ENCODE assay signal across 10 mouse cellular contexts in the genomic region with DNA sequence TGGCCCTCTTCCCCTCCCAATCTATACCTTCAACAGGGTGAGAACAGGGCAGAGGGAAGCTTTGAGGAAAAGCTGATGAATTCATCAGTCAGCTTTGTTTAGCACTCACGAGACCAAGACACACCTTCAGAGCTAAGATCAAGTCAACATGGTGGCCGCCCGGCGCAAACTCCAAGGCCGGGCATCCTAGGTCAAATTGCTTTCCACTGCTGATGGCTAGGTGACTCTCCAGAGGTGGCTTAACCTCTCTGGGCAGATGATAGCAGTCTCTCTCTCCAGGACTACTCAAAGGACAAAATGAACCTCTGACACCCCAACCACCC.
DNase-seq lines count a peak whose midpoint lies in the region; ATAC-seq and TF ChIP-seq lines count a peak whose summit lies in the region.
"Had no signal": no experiment of that assay in that cellular context is flagged by ENCODE, and none has a peak within 500 bp of the region (broad histone marks: within the 10 kb centered on the region; RNA-seq: fewer than 3 reads in every experiment).

No protein-coding gene starts in this region.

- H3K4me2 ChIP-seq in hindbrain, embryonic 12.5 days (replicated peaks), result no peak overlapping the region
- no peak overlapping the region for H3K4me2 ChIP-seq in hindbrain, embryonic 11.5 days (replicated peaks; ENCODE audit: low read depth, low read length)
- H3K4me2 ChIP-seq in intestine, postnatal 0 days (replicated peaks; ENCODE audit: low read depth), result peak overlapping the region; percentile 24

- peak overlapping the region; percentile 30; the same call in 1 of the 2 replicates for H3K27ac ChIP-seq in hindbrain, embryonic 12.5 days
- no peak overlapping the region for H3K27ac ChIP-seq in hindbrain, embryonic 11.5 days (ENCODE audit: low read depth, low read length)
- peak overlapping the region; percentile 58 for H3K27ac ChIP-seq in embryonic facial prominence, embryonic 10.5 days (replicated peaks)
- peak overlapping the region; percentile 78 for H3K27ac ChIP-seq in intestine, postnatal 0 days (ENCODE audit: low read depth, low read length)

- ATAC-seq in hindbrain, embryonic 12.5 days (ENCODE audit: low FRiP score), result no peak
- ATAC-seq in hindbrain, embryonic 11.5 days (ENCODE audit: low FRiP score), result no peak
- ATAC-seq in intestine, postnatal 0 days, result no peak

- H3K36me3 ChIP-seq in hindbrain, embryonic 12.5 days, result no peaks in the 10 kb centered on the region
- H3K36me3 ChIP-seq in hindbrain, embryonic 11.5 days (ENCODE audit: control insufficient read depth, insufficient read depth, low read length), result no peaks in the 10 kb centered on the region
- H3K36me3 ChIP-seq in E14TG2a.4 (ENCODE audit: insufficient read depth, low read length), result no peaks in the 10 kb centered on the region
- H3K36me3 ChIP-seq in embryonic facial prominence, embryonic 10.5 days (replicated peaks), result no peaks in the 10 kb centered on the region
- H3K36me3 ChIP-seq in intestine, postnatal 0 days (ENCODE audit: control insufficient read depth, insufficient read depth), result peaks cover 5% of the 10 kb centered on the region; the same call in 1 of the 2 replicates

- 76% methylated on average over 5 of the region's 5 CpGs for WGBS in hindbrain, embryonic 12.5 days
- WGBS in hindbrain, embryonic 11.5 days, result 86% methylated on average over 5 of the region's 5 CpGs
- WGBS in embryonic facial prominence, embryonic 10.5 days, result 79% methylated on average over 5 of the region's 5 CpGs
- WGBS in intestine, postnatal 0 days, result 31% methylated on average over 5 of the region's 5 CpGs

- H3K27me3 ChIP-seq in hindbrain, embryonic 12.5 days, result 0 out of 2 replicates have a peak, but pooled peaks cover 2% of the 10 kb centered on the region
- H3K27me3 ChIP-seq in hindbrain, embryonic 11.5 days (ENCODE audit: control insufficient read depth, insufficient read depth, low read length), result no peaks in the 10 kb centered on the region; the same call in 1 of the 2 replicates
- H3K27me3 ChIP-seq in E14TG2a.4 (ENCODE audit: insufficient read depth, low read length), result no peaks in the 10 kb centered on the region
- no peaks in the 10 kb centered on the region for H3K27me3 ChIP-seq in embryonic facial prominence, embryonic 10.5 days (replicated peaks; ENCODE audit: low read depth, poor library complexity, severe bottlenecking)
- H3K27me3 ChIP-seq in intestine, postnatal 0 days (replicated peaks; ENCODE audit: control insufficient read depth, insufficient read depth, low read length), result no peaks in the 10 kb centered on the region

- peak overlapping the region; percentile 41; the same call in 1 of the 2 replicates for H3K9ac ChIP-seq in hindbrain, embryonic 12.5 days
- H3K9ac ChIP-seq in hindbrain, embryonic 11.5 days (ENCODE audit: low read depth, low read length), result no peak overlapping the region
- H3K9ac ChIP-seq in intestine, postnatal 0 days (ENCODE audit: low read depth, low read length), result 0 out of 2 replicates have a peak overlapping the region, but pooled peaks have one; percentile 11

- DNase-seq in hindbrain, embryonic 11.5 days (ENCODE audit: low spot score), result no peak
- DNase-seq in embryonic facial prominence, embryonic 10.5 days (ENCODE audit: low spot score), result no peak
- DNase-seq in left cerebral cortex, postnatal 25 days (ENCODE audit: low spot score in 2 of 2), result no peak
- no peak for DNase-seq in layer of hippocampus, postnatal 14 days (ENCODE audit: low spot score in 2 of 2)
- DNase-seq: adrenal gland, postnatal 25 days; spleen, adult 18-20 months; thymus, postnatal 36 days had no signal

- intact Hi-C loops in left cerebral cortex, postnatal 25 days (cut with DNase I), result no loop called here

- TF ChIP-seq CTCF in E14TG2a.4 (conservative IDR thresholded peaks at IDR 0.05; ENCODE audit: low read length), result no peak
- TF ChIP-seq CTCF in intestine, postnatal 0 days (IDR thresholded peaks at IDR 0.05; ENCODE audit: low read depth), result no peak

- no peaks in the 10 kb centered on the region for H3K9me3 ChIP-seq in hindbrain, embryonic 12.5 days (replicated peaks)
- no peaks in the 10 kb centered on the region for H3K9me3 ChIP-seq in hindbrain, embryonic 11.5 days (ENCODE audit: control insufficient read depth, low read length)
- H3K9me3 ChIP-seq in E14TG2a.4 (ENCODE audit: low read length), result no peaks in the 10 kb centered on the region
- H3K9me3 ChIP-seq in embryonic facial prominence, embryonic 10.5 days, result no peaks in the 10 kb centered on the region
- no peaks in the 10 kb centered on the region for H3K9me3 ChIP-seq in intestine, postnatal 0 days (ENCODE audit: control insufficient read depth)

- H3K4me1 ChIP-seq in hindbrain, embryonic 12.5 days, result peaks cover 47% of the 10 kb centered on the region
- peaks cover 8% of the 10 kb centered on the region for H3K4me1 ChIP-seq in hindbrain, embryonic 11.5 days (replicated peaks; ENCODE audit: control insufficient read depth, insufficient read depth, low read length)
- H3K4me1 ChIP-seq in E14TG2a.4 (replicated peaks; ENCODE audit: low read depth, low read length), result peaks cover 50% of the 10 kb centered on the region
- H3K4me1 ChIP-seq in embryonic facial prominence, embryonic 10.5 days, result peaks cover 69% of the 10 kb centered on the region
- no peaks in the 10 kb centered on the region; the same call in 1 of the 2 replicates for H3K4me1 ChIP-seq in intestine, postnatal 0 days (replicated peaks; ENCODE audit: control insufficient read depth, insufficient read depth, low read length)

- no peak overlapping the region for H3K4me3 ChIP-seq in hindbrain, embryonic 12.5 days
- H3K4me3 ChIP-seq in hindbrain, embryonic 11.5 days (ENCODE audit: low read depth, low read length), result no peak overlapping the region
- H3K4me3 ChIP-seq in E14TG2a.4 (replicated peaks; ENCODE audit: low read length), result peak overlapping the region; percentile 65
- H3K4me3 ChIP-seq in embryonic facial prominence, embryonic 10.5 days, result no peak overlapping the region
- no peak overlapping the region for H3K4me3 ChIP-seq in intestine, postnatal 0 days (ENCODE audit: low read depth, low read length)
